Mouse (Mus musculus) embryonic facial prominence, embryonic 13.5 days (tissue): ENCODE measurements at regions not wholly inside any gene's neighbourhood (a gene's known extent, or its start where the extent isn't known, plus 50 kb on each side); places are given as distances from the start of the nearest gene placed in this dataset.

ENCODE experiments used
- ATAC-seq: fragments of 200-750 bp; cut with Nextera tagmentation; 2 replicates; pipeline ENCODE4 v1.8.0; 2017; ENCODE audit warnings: low read depth; ENCODE audit not compliant: insufficient number of reproducible peaks, insufficient read depth, low FRiP score, low TSS enrichment
- H3K27ac ChIP-seq: fragments of 300-500 bp; sonication (generic); 2 replicates; pipeline ENCODE4 v1.5.1; 2015; ENCODE audit warnings: moderate library complexity, mild to moderate bottlenecking, inconsistent platforms
- H3K27me3 ChIP-seq: fragments of 300-500 bp; sonication (generic); 2 replicates; pipeline ENCODE4 v1.6.1; 2015; ENCODE audit warnings: mild to moderate bottlenecking, inconsistent platforms
- H3K36me3 ChIP-seq: fragments of 300-500 bp; sonication (generic); 2 replicates; pipeline ENCODE4 v1.6.1; 2015; ENCODE audit warnings: mild to moderate bottlenecking, inconsistent platforms
- H3K4me1 ChIP-seq: fragments of 300-500 bp; sonication (generic); 2 replicates; pipeline ENCODE4 v1.6.1; 2015; ENCODE audit warnings: inconsistent platforms
- H3K4me2 ChIP-seq: fragments of 300-500 bp; sonication (generic); 2 replicates; pipeline ENCODE4 v1.6.1; 2015; ENCODE audit warnings: moderate library complexity, mild to moderate bottlenecking, inconsistent platforms
- H3K4me3 ChIP-seq: fragments of 300-500 bp; sonication (generic); 2 replicates; pipeline ENCODE4 v1.5.1; 2015; ENCODE audit warnings: mild to moderate bottlenecking, inconsistent platforms
- H3K9ac ChIP-seq: fragments of 300-500 bp; sonication (generic); 2 replicates; pipeline ENCODE4 v1.6.1; 2015; ENCODE audit warnings: mild to moderate bottlenecking, inconsistent platforms
- H3K9me3 ChIP-seq: fragments of 300-500 bp; sonication (generic); 2 replicates; pipeline ENCODE4 v1.6.1; 2016; ENCODE audit warnings: inconsistent platforms
- WGBS: fragments of 180-500 bp; shearing (Covaris S2); methylation state at CpG from one replicate; pipeline ENCODE4 v1.1.7; 2015; ENCODE audit warnings: mixed read lengths; 5-methylcytosine and 5-hydroxymethylcytosine counted together

DNA sequence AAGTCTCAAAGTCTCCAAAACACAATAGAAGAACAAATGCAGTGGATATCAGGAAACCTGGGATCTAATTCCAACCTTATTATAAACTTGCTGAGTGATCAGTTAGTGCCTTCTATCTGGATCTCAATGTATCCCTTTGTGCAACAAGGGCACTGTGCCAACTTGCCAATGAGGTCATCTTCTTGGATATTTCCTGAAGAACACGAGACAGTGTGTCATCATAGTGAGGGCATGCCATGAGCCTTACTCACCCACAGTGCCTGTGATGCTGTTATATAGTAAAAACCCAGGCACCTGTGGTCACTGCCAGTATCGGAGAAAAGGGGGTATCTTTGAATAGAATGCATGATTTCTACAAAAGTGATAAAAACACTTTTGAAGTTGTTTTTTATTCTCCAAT is 60.2 kb upstream of the Cd34 start:
- H3K4me3 ChIP-seq = no peak overlapping the region
- no peak overlapping the region for H3K4me2 ChIP-seq
- H3K4me1 ChIP-seq = 0 out of 2 replicates have a peak, but pooled peaks cover 4% of the 10 kb centered on the region
- H3K9ac ChIP-seq = no peak overlapping the region
- H3K27ac ChIP-seq = no peak overlapping the region
- H3K27me3 ChIP-seq = no peaks in the 10 kb centered on the region
- WGBS = 70% methylated on average over 2 of the region's 2 CpGs
- no peaks in the 10 kb centered on the region for H3K9me3 ChIP-seq
- no peaks in the 10 kb centered on the region for H3K36me3 ChIP-seq
- ATAC-seq = no peak

DNA sequence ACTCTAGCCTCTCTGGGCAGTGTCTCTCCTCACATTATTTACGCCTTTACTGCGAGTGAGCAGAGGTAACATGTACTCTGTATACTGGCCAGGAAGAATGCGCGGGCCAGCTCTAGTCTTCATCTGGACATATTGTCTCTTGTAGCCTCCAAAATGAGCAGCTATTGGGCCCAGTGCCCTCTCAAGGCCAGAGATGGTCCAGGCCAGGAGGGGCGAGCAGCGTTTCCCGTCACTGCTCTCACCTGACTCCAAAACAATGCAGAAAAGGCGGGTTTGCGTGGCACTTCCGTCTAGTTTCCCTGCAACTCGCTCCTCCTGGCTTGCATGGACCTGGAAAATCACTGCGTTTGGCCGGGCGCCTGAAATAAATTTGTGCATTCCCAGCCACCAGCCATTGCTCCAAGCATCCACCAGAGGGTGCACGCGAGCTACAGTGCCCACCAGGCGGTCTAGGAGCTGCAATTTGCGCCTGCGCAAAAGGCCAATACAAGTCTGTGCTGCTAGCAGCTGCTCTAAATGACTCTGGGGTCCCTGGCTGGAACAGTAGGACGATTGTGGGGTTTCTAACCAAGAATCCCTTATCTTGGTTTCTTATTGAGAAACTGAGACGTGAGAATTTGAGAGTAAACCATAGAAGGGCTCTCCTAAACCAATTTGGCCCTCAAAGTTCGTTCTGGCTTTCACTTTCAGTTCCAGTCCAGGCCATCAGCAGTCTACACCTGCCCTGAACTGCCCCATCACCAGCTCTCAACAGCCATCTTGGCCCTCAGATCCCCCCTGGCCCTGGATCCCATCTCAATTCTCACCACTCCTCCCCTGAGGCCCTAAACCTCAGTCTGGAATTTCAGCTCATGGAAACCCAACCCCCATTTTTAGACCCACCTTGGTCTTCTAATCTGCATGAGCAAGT is 59.0 kb upstream of the Cd34 start:
- ATAC-seq = peak; percentile 79
- 20% methylated on average over 22 of the region's 22 CpGs for WGBS
- Histone ChIP-seq H3K27me3 (no peaks in the 10 kb centered on the region), H3K4me3 (no peak overlapping the region), H3K36me3 (no peaks in the 10 kb centered on the region), H3K4me1 (0 out of 2 replicates have a peak, but pooled peaks cover 4% of the 10 kb centered on the region), H3K9ac (peak overlapping the region; percentile 41), H3K9me3 (no peaks in the 10 kb centered on the region), H3K27ac (no peak overlapping the region), H3K4me2 (peak overlapping the region; percentile 43)

DNA sequence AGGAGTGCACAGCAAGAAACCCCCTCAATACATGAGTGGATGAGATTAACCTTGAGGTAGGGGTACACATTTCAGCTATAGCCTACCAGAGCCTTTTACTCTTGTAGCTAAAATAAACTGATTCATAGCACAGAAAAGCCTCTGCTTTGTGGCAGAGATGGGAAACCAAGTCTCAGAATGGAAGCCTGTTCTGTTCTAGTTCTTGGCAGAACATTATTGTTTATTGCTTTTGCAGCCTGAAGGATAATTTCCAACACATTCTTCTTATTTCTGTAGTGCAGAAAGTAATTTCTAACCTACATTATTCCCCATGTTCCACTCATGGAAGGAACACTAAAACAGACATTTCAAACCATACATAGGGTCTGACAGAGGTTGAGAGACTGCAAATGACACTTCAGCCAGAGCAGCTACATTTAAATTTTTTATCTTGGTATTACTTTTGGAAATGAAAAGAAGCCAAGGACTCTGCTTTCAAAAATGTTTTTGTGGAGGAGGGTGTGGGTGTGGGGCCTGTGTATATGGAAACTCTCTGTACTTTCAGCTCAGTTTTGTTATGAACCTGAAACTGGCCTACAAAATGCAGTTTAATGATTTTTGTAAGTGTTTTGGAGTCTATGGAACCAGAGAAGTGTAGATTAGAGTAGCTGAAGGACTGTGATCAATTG is 56.9 kb upstream of the Cd34 start:
- Histone ChIP-seq H3K4me1 (0 out of 2 replicates have a peak, but pooled peaks cover 4% of the 10 kb centered on the region), H3K9me3 (no peaks in the 10 kb centered on the region), H3K27ac (no peak overlapping the region), H3K27me3 (no peaks in the 10 kb centered on the region), H3K4me2 (no peak overlapping the region), H3K36me3 (no peaks in the 10 kb centered on the region), H3K9ac (no peak overlapping the region), H3K4me3 (no peak overlapping the region)
- ATAC-seq = no peak

DNA sequence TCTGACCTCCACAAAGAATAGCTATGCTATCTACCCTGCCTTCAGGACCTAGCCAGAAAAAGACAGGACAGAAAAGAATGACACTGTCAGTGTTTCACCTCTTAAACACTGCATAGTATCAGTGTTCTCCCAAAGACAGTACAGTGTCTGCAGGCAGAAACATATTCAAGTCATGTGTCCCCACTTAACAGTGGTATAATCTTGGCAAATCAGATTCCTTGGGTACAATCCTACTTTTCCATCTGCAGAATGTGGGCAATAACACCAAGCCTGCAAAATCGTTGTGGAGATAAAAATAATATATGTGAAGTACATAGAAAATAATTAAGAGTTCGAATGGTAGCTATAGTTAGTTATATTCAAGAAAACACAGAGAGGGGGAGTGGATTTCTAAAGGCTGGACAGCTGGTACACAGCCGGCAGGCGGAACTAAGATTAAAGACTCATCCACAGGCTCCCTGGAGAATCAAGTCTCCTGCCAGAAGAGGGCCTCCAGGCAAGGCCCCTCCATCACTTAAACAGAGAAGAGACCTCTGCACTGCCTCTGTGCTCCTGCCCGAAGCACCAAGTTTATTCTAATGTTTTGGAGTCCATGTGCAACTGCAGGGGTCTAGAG is 53.4 kb upstream of the Cd34 start:
- Histone ChIP-seq H3K36me3 (no peaks in the 10 kb centered on the region), H3K4me3 (no peak overlapping the region), H3K4me2 (no peak overlapping the region), H3K27ac (no peak overlapping the region), H3K9me3 (no peaks in the 10 kb centered on the region), H3K4me1 (no peaks in the 10 kb centered on the region), H3K9ac (no peak overlapping the region), H3K27me3 (no peaks in the 10 kb centered on the region)
- ATAC-seq = no peak
- WGBS = 52% methylated on average over 5 of the region's 5 CpGs

DNA sequence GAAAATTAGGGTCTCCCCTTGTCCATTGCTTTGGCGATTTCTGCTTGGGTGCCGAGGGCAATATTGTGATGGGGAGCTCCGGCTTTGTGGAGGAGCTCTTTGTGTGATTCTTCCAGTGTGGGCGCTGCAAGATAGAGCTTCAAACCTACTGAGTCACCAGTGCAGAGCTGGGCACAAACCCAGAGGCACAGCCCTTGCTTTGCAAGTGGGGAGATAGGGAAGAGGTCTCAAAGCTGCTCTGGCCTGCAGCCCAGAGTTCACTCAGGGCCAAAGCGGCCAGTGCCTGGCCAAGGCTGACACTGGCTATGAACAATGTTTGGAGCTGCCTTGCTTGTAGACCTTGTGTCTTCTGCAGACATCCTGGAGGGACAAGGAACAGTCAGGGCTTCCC is 52.9 kb upstream of the Cd34 start:
- Histone ChIP-seq H3K9me3 (no peaks in the 10 kb centered on the region), H3K4me2 (no peak overlapping the region), H3K9ac (no peak overlapping the region), H3K27me3 (no peaks in the 10 kb centered on the region), H3K27ac (no peak overlapping the region), H3K4me3 (no peak overlapping the region), H3K4me1 (no peaks in the 10 kb centered on the region), H3K36me3 (no peaks in the 10 kb centered on the region)
- ATAC-seq = no peak
- 87% methylated on average over 5 of the region's 5 CpGs for WGBS
